Mouse (Mus musculus) liver, embryonic 15.5 days (tissue): ENCODE measurements at regions not wholly inside any gene's neighbourhood (a gene's known extent, or its start where the extent isn't known, plus 50 kb on each side); places are given as distances from the start of the nearest gene placed in this dataset.

Experiments used
- ATAC-seq: fragments of 200-750 bp; cut with Nextera tagmentation; 2 replicates; pipeline ENCODE4 v1.8.0; 2017; ENCODE audit warnings: moderate number of reproducible peaks, mild to moderate bottlenecking, moderate library complexity; ENCODE audit not compliant: insufficient read depth
- H3K27ac ChIP-seq: fragments of 300-500 bp; sonication (generic); replicated peaks from 2 replicates; pipeline ENCODE4 v1.5.1; 2015; ENCODE audit warnings: mild to moderate bottlenecking, inconsistent platforms
- H3K27me3 ChIP-seq: fragments of 300-500 bp; sonication (generic); 2 replicates; pipeline ENCODE4 v1.6.1; 2015; ENCODE audit warnings: mild to moderate bottlenecking, inconsistent platforms
- H3K36me3 ChIP-seq: fragments of 300-500 bp; sonication (generic); replicated peaks from 2 replicates; pipeline ENCODE4 v1.6.1; 2015; ENCODE audit warnings: moderate library complexity, mild to moderate bottlenecking, inconsistent platforms
- H3K4me1 ChIP-seq: fragments of 300-500 bp; sonication (generic); replicated peaks from 2 replicates; pipeline ENCODE4 v1.6.1; 2015; ENCODE audit warnings: inconsistent platforms
- H3K4me2 ChIP-seq: fragments of 300-500 bp; sonication (generic); 2 replicates; pipeline ENCODE4 v1.6.1; 2015; ENCODE audit warnings: moderate library complexity, mild to moderate bottlenecking, inconsistent platforms
- H3K4me3 ChIP-seq: fragments of 300-500 bp; sonication (generic); replicated peaks from 2 replicates; pipeline ENCODE4 v1.5.1; 2015; ENCODE audit warnings: mild to moderate bottlenecking, inconsistent platforms
- H3K9ac ChIP-seq: fragments of 300-500 bp; sonication (generic); 2 replicates; pipeline ENCODE4 v1.6.1; 2015; ENCODE audit warnings: moderate library complexity, mild to moderate bottlenecking, inconsistent platforms
- H3K9me3 ChIP-seq: fragments of 300-500 bp; sonication (generic); replicated peaks from 2 replicates; pipeline ENCODE4 v1.6.1; 2016; ENCODE audit warnings: inconsistent platforms
- WGBS: fragments of 180-500 bp; shearing (Covaris S2); methylation state at CpG from one replicate; pipeline ENCODE4 v1.1.7; 2015; ENCODE audit warnings: mixed read lengths; ENCODE audit not compliant: insufficient replicate concordance; 5-methylcytosine and 5-hydroxymethylcytosine counted together

DNA sequence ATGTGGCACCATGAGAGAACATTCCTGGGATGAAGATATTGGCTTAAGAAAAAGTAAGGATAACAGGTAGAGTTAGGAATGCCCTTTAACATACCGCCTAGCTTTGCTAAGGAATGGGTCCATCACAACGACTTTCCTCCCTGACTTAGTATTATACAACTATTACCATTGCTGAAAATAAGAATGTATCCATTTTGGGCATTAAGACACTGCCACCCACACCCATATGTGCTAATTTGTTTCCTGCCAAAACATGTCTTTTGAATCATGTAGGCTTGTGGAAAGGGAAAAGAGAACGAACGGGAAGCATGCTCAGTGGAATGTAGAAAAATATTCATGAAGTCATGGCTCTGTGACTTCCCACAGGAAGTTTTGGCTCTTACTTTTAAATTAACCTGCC lies 641.7 kb downstream of the Epha4 start:
- no peak overlapping the region for H3K27ac ChIP-seq
- 73% methylated on average over 4 of the region's 4 CpGs for WGBS
- H3K4me2 ChIP-seq: no peak overlapping the region
- ATAC-seq: no peak
- no peak overlapping the region for H3K4me3 ChIP-seq
- H3K4me1 ChIP-seq: no peaks in the 10 kb centered on the region
- no peaks in the 10 kb centered on the region for H3K27me3 ChIP-seq
- H3K9ac ChIP-seq: no peak overlapping the region
- H3K9me3 ChIP-seq: no peaks in the 10 kb centered on the region
- H3K36me3 ChIP-seq: no peaks in the 10 kb centered on the region

DNA sequence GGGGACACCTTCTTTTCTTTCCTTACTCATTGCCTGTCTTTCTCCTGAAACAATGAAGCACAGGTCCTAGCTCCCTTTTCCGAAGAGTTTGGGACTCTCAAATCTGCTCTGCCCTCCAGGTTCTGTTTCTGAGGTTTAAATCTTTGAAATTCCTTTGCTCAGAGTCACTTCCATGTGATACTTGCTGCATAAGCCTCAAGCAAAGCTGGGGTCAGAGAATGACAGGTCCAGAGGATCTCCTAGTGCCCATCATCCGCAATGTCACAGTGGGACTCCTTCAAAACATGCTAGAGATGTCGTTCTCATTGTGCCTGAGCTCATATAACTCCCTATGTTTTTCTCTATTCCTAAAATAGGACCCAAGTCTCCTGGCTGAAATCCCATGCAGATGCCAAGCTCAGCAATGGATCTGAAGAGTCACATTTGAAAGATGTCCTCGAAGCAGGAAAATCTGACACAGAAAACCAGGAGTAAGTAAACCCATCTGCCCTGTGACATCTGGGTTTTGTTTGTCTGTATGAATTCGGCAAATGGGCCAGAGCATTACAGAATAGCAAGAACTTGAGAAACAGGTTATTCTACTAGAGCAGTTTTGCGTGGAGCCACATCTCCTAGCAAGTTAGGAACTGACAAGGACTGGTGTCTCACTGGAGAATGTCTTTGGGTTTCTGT lies 634.6 kb downstream of the Epha4 start:
- no peaks in the 10 kb centered on the region for H3K27me3 ChIP-seq
- H3K4me2 ChIP-seq: no peak overlapping the region
- no peak overlapping the region for H3K9ac ChIP-seq
- H3K36me3 ChIP-seq: no peaks in the 10 kb centered on the region
- H3K9me3 ChIP-seq: no peaks in the 10 kb centered on the region
- no peak overlapping the region for H3K27ac ChIP-seq
- ATAC-seq: no peak
- no peaks in the 10 kb centered on the region for H3K4me1 ChIP-seq
- WGBS: 61% methylated on average over 6 of the region's 6 CpGs
- no peak overlapping the region for H3K4me3 ChIP-seq

- H3K4me3 ChIP-seq: no peak overlapping the region
- no peaks in the 10 kb centered on the region for H3K27me3 ChIP-seq
- no peak overlapping the region for H3K4me2 ChIP-seq
- ATAC-seq: no peak
- no peaks in the 10 kb centered on the region for H3K4me1 ChIP-seq
- H3K9ac ChIP-seq: no peak overlapping the region
- H3K36me3 ChIP-seq: no peaks in the 10 kb centered on the region
- no peak overlapping the region for H3K27ac ChIP-seq
- H3K9me3 ChIP-seq: no peaks in the 10 kb centered on the region
- WGBS: 50% methylated on average over 4 of the region's 4 CpGs
Observed at GRCm38 (mm10) chr1:76880783-76881145, 634.1 kb downstream of the Epha4 start.

DNA sequence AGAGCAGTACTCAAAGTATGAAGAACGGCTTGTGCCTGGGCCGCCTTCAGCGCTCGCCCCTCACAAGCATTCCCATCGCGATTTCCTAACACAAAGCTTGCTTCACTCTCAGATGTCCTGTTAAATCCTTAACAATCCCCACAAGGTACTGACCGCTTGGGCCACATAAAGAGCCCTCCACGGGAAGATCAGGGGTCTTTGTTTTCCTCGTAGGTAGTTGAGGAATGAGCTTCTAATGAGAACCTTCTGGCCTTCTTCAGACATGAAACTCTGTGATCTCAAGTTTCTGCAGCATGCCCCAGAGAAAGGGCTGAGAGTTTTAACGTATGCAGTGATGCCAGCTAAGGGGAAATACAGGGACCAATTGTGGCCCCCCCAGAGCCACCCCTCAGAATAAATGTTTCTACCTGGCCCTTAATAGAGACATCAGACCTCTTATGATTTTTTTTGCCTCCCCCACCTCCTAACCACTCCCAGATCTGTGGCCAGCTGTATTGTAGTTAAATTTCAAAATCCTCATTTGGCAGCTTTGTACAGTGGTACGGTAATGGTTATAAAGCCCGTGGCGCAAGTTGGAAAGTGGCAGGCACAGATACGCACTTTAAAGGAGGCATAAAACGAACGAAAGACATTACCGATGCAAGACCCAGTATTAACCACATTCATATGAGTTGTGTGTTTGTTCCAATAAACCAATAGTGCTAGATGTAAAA lies 618.6 kb downstream of the Epha4 start:
- no peak overlapping the region for H3K4me3 ChIP-seq
- 73% methylated on average over 17 of the region's 17 CpGs for WGBS

GRCm38 (mm10) chr1:76897431-76897830 lies 617.5 kb downstream of the Epha4 start:
- no peak for ATAC-seq
- no peaks in the 10 kb centered on the region for H3K27me3 ChIP-seq
- no peak overlapping the region for H3K4me3 ChIP-seq
- no peaks in the 10 kb centered on the region for H3K9me3 ChIP-seq
- H3K36me3 ChIP-seq: no peaks in the 10 kb centered on the region
- no peak overlapping the region for H3K4me2 ChIP-seq
- H3K27ac ChIP-seq: no peak overlapping the region
- 74% methylated on average over 6 of the region's 7 CpGs for WGBS
- no peak overlapping the region for H3K9ac ChIP-seq
- H3K4me1 ChIP-seq: no peaks in the 10 kb centered on the region

More for the DNA sequence above, 618.6 kb downstream of the Epha4 start:
- Histone ChIP-seq H3K27ac (no peak overlapping the region), H3K9ac (no peak overlapping the region), H3K27me3 (no peaks in the 10 kb centered on the region), H3K4me1 (no peaks in the 10 kb centered on the region), H3K9me3 (no peaks in the 10 kb centered on the region), H3K36me3 (no peaks in the 10 kb centered on the region), H3K4me2 (no peak overlapping the region)
- no peak for ATAC-seq

DNA sequence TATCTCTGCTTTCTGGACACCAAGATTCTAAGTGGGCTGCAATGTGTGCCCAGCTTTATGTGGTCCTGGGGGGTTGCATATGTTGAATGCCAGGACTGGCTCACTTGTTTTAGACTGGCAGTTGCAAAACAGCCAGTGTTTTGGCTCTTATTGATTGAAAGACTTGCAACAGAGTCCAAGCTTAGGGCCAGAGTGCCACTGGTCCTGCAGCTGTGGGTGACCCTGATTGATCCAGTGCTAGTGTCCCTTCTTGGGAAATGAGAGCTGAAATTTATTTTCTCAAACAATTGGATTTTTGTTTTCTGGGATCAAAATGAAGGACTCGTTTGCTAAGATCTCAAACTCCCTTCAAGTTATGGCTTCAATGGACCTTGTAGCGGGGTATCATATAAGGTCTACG lies 603.4 kb downstream of the Epha4 start:
- H3K36me3 ChIP-seq: no peaks in the 10 kb centered on the region
- 52% methylated on average over 3 of the region's 3 CpGs for WGBS
- H3K9me3 ChIP-seq: no peaks in the 10 kb centered on the region
- peak; percentile 51; the same call in 1 of the 2 replicates for ATAC-seq
- no peak overlapping the region for H3K4me2 ChIP-seq
- no peaks in the 10 kb centered on the region for H3K4me1 ChIP-seq
- H3K4me3 ChIP-seq: no peak overlapping the region
- H3K9ac ChIP-seq: no peak overlapping the region
- H3K27me3 ChIP-seq: no peaks in the 10 kb centered on the region
- no peak overlapping the region for H3K27ac ChIP-seq

GRCm38 (mm10) chr1:76919541-76919940 lies 595.3 kb downstream of the Epha4 start:
- Histone ChIP-seq H3K4me2 (no peak overlapping the region), H3K4me1 (no peaks in the 10 kb centered on the region), H3K9ac (no peak overlapping the region), H3K27ac (no peak overlapping the region), H3K27me3 (no peaks in the 10 kb centered on the region), H3K9me3 (no peaks in the 10 kb centered on the region), H3K4me3 (no peak overlapping the region), H3K36me3 (no peaks in the 10 kb centered on the region)
- 17% methylated on average over 2 of the region's 2 CpGs for WGBS
- ATAC-seq: peak; percentile 58; the same call in 1 of the 2 replicates

- Histone ChIP-seq H3K4me2 (no peak overlapping the region), H3K27me3 (no peaks in the 10 kb centered on the region), H3K9me3 (no peaks in the 10 kb centered on the region), H3K4me3 (no peak overlapping the region), H3K36me3 (no peaks in the 10 kb centered on the region), H3K4me1 (no peaks in the 10 kb centered on the region), H3K27ac (no peak overlapping the region), H3K9ac (no peak overlapping the region)
- ATAC-seq: no peak
Observed at GRCm38 (mm10) chr1:76920634-76921033, 594.3 kb downstream of the Epha4 start.

GRCm38 (mm10) chr1:76927041-76927440 lies 587.8 kb downstream of the Epha4 start:
- WGBS: 57% methylated on average over 5 of the region's 5 CpGs
- ATAC-seq: no peak

GRCm38 (mm10) chr1:76928035-76928434 lies 586.9 kb downstream of the Epha4 start:
- H3K9me3 ChIP-seq: no peaks in the 10 kb centered on the region
- H3K4me3 ChIP-seq: no peak overlapping the region
- 54% methylated on average over 2 of the region's 2 CpGs for WGBS
- no peak for ATAC-seq
- H3K27ac ChIP-seq: no peak overlapping the region
- H3K9ac ChIP-seq: no peak overlapping the region
- H3K4me1 ChIP-seq: no peaks in the 10 kb centered on the region
- H3K36me3 ChIP-seq: no peaks in the 10 kb centered on the region
- H3K4me2 ChIP-seq: no peak overlapping the region
- no peaks in the 10 kb centered on the region for H3K27me3 ChIP-seq

More at GRCm38 (mm10) chr1:76927041-76927440, 587.8 kb downstream of the Epha4 start:
- Histone ChIP-seq H3K27ac (no peak overlapping the region), H3K4me1 (no peaks in the 10 kb centered on the region), H3K4me3 (no peak overlapping the region), H3K27me3 (no peaks in the 10 kb centered on the region), H3K4me2 (no peak overlapping the region), H3K36me3 (no peaks in the 10 kb centered on the region), H3K9me3 (no peaks in the 10 kb centered on the region), H3K9ac (no peak overlapping the region)

DNA sequence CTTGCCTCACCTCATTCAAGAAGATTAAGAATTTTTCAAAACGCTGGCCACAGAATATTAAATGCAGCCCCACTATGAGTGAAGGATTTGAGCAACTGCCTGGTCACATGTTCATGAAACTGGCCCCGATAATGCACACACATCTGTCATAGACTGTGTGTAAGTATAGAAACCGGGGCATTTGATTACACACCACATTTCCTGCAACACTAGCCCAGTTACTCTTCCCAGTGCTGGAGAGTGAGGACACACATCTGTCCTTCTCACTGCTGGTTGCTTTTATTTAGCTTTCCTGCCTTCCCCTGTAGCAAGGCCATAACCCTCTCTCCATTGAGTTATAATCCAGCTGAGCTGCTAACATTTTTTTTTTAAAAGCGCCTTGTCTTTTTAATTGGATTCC lies 581.4 kb downstream of the Epha4 start:
- Histone ChIP-seq H3K4me2 (no peak overlapping the region), H3K9ac (no peak overlapping the region), H3K27me3 (no peaks in the 10 kb centered on the region), H3K36me3 (no peaks in the 10 kb centered on the region), H3K9me3 (no peaks in the 10 kb centered on the region), H3K4me1 (no peaks in the 10 kb centered on the region), H3K4me3 (no peak overlapping the region), H3K27ac (no peak overlapping the region)
- 61% methylated on average over 4 of the region's 4 CpGs for WGBS
- ATAC-seq: no peak

DNA sequence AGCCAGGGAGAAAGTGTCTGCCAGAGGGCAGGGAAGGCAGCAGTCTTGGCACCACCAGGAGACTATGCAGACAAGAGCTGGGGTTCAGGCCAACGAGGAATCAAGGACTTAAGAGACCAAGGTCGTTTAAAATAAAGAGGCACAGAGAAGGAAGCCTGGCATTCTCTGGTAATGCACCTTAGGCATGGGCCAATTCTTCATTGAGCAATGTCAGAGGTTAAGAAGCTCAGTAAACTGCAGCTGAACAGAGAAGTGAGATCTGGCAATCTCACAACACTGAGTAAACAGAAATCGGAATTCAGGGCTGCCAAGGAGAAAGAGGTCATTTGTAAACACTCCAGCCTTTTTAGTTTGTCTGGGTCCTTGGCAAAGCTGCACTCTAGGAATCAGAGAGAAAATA lies 572.2 kb downstream of the Epha4 start:
- Histone ChIP-seq H3K4me3 (no peak overlapping the region), H3K9me3 (no peaks in the 10 kb centered on the region), H3K27me3 (no peaks in the 10 kb centered on the region), H3K4me1 (no peaks in the 10 kb centered on the region), H3K36me3 (no peaks in the 10 kb centered on the region), H3K27ac (no peak overlapping the region), H3K4me2 (no peak overlapping the region), H3K9ac (no peak overlapping the region)
- WGBS: 31% methylated on average over 3 of the region's 3 CpGs
- ATAC-seq: no peak
